ENCODE assay signal across 34 mouse cellular contexts in the genomic region with DNA sequence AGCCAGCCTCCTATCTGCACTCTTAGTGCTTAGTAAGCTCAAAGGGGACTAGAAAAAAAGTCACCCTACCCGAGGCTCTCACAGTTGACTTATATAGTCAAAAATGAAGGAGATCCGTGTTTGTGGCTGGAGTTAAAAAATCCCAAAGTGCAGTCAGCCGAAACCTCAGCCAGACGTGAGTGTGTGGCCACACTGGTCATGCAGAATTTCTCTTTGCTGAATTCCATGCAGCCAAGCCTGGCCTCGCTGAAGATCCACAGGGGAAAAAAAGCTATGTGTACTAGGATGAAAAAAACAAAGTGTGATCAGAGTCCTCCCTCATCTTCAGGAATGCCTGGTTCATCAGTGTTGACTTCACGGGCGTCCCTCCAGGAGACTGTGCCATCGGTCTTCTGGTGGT.
"Had no signal": no experiment of that assay in that cellular context is flagged by ENCODE, and none has a peak within 500 bp of the region (broad histone marks: within the 10 kb centered on the region; RNA-seq: fewer than 3 reads in every experiment).

No protein-coding gene starts in this region.

- H3K4me1 ChIP-seq: hindbrain, embryonic 12.5 days; hindbrain, embryonic 15.5 days; intestine, embryonic 15.5 days; kidney, embryonic 15.5 days had no signal

- DNase-seq: heart, postnatal 10 days; heart, postnatal 14 days; heart, postnatal 36 days; heart, postnatal 4 days; kidney, adult 11 months; kidney, adult 18-20 months; kidney, adult 2 months; kidney, adult 8-10 months; kidney, adult 9 months; kidney, postnatal 10 days; kidney, postnatal 14 days; kidney, postnatal 25 days; kidney, postnatal 36 days; kidney, postnatal 4 days; layer of hippocampus, adult 9-11 months; layer of hippocampus, postnatal 36 days had no signal

- H3K9me3 ChIP-seq: heart, embryonic 13.5 days; heart, embryonic 15.5 days; hindbrain, embryonic 10.5 days; hindbrain, embryonic 12.5 days; hindbrain, embryonic 13.5 days; hindbrain, embryonic 15.5 days; intestine, embryonic 15.5 days; kidney, embryonic 15.5 days had no signal

- ATAC-seq: hindbrain, embryonic 16.5 days; hindbrain, postnatal 0 days; inflammation-experienced regulatory T-cells, adult 6 months; intestine, embryonic 15.5 days; intestine, embryonic 16.5 days; intestine, postnatal 0 days had no signal

- H3K4me2 ChIP-seq: heart, embryonic 11.5 days; heart, embryonic 13.5 days; heart, embryonic 15.5 days; hindbrain, embryonic 12.5 days; hindbrain, embryonic 13.5 days; hindbrain, embryonic 14.5 days; hindbrain, embryonic 15.5 days; intestine, embryonic 15.5 days; kidney, embryonic 15.5 days had no signal

- H3K36me3 ChIP-seq: heart, embryonic 13.5 days; heart, embryonic 15.5 days; hindbrain, embryonic 10.5 days; hindbrain, embryonic 12.5 days; hindbrain, embryonic 13.5 days; hindbrain, embryonic 15.5 days; intestine, embryonic 15.5 days; kidney, embryonic 15.5 days had no signal

- H3K27me3 ChIP-seq: heart, embryonic 13.5 days; heart, embryonic 15.5 days; hindbrain, embryonic 12.5 days; hindbrain, embryonic 13.5 days; hindbrain, embryonic 15.5 days; intestine, embryonic 15.5 days; kidney, embryonic 15.5 days had no signal

- H3K9ac ChIP-seq: heart, embryonic 13.5 days; heart, embryonic 15.5 days; hindbrain, embryonic 12.5 days; hindbrain, embryonic 13.5 days; hindbrain, embryonic 14.5 days; hindbrain, embryonic 15.5 days; intestine, embryonic 15.5 days; kidney, embryonic 15.5 days had no signal

- H3K27ac ChIP-seq: heart, embryonic 13.5 days; heart, embryonic 15.5 days; hindbrain, embryonic 10.5 days; hindbrain, embryonic 12.5 days; hindbrain, embryonic 13.5 days; hindbrain, embryonic 14.5 days; hindbrain, embryonic 15.5 days; hindbrain, postnatal 0 days; intestine, embryonic 15.5 days; kidney, embryonic 15.5 days; kidney, postnatal 0 days; layer of hippocampus, adult 2 months; left cerebral cortex, adult 2 months had no signal

- H3K4me3 ChIP-seq: heart, embryonic 13.5 days; heart, embryonic 15.5 days; hindbrain, embryonic 10.5 days; hindbrain, embryonic 12.5 days; hindbrain, embryonic 13.5 days; hindbrain, embryonic 15.5 days; intestine, embryonic 15.5 days; kidney, embryonic 15.5 days; layer of hippocampus, adult 2 months; left cerebral cortex, adult 2 months had no signal
